ENCODE assay signal across 9 mouse cellular contexts in genomic region chr8:116927880-116928279, GRCm38 (mm10). TPM values are rescaled to one million over a fixed set of nuclear protein-coding genes. Genes with fewer than 3 reads are reported as not detected.
DNase-seq lines count a peak whose midpoint lies in the region; ATAC-seq and TF ChIP-seq lines count a peak whose summit lies in the region.
"Had no signal": no experiment of that assay in that cellular context is flagged by ENCODE, and none has a peak within 500 bp of the region (broad histone marks: within the 10 kb centered on the region; RNA-seq: fewer than 3 reads in every experiment).

No protein-coding gene starts in this region.

- H3K27me3 ChIP-seq in testis, adult 2 months (ENCODE audit: control insufficient read depth, insufficient read depth, low read length): no peaks in the 10 kb centered on the region
- H3K27me3 ChIP-seq: hindbrain, embryonic 15.5 days had no signal

- H3K4me3 ChIP-seq in testis, adult 2 months (ENCODE audit: control insufficient read depth, low read depth, low read length): no peak overlapping the region
- H3K4me3 ChIP-seq: hindbrain, embryonic 15.5 days had no signal

- ATAC-seq in cerebellum, adult (ENCODE audit: insufficient number of reproducible peaks, low FRiP score, low TSS enrichment): no peak

- TF ChIP-seq CTCF in testis, adult 2 months (IDR thresholded peaks at IDR 0.05; ENCODE audit: control insufficient read depth, insufficient read depth, insufficient replicate concordance, low read depth, low read length): peak; percentile 54; the same call in 1 of the 2 replicates

- peaks cover 2% of the 10 kb centered on the region for H3K36me3 ChIP-seq in testis, adult 2 months (ENCODE audit: control insufficient read depth, insufficient read depth, low read length)
- H3K36me3 ChIP-seq: hindbrain, embryonic 15.5 days had no signal

- peak; percentile 20 to 21 for DNase-seq in cerebellum, postnatal 36 days
- no peak for DNase-seq in testis, postnatal 14 days (ENCODE audit: low spot score)
- DNase-seq in kidney, postnatal 10 days: peak; percentile 68
- peak; percentile 58 for DNase-seq in naive thymus-derived CD4-positive, alpha-beta T cell, adult 2 months (ENCODE audit: low read depth)
- DNase-seq in left cerebral cortex, adult 9 months (ENCODE audit: low spot score in 2 of 2): no peak
- DNase-seq in layer of hippocampus, adult 11-12 months (ENCODE audit: low spot score): no peak

- TF ChIP-seq POLR2A in testis, adult 2 months (IDR thresholded peaks at IDR 0.05; ENCODE audit: control insufficient read depth, low read depth, low read length): no peak

- H3K27ac ChIP-seq in testis, adult 2 months (ENCODE audit: control insufficient read depth, insufficient read depth, low read depth, low read length): no peak overlapping the region
- H3K27ac ChIP-seq: hindbrain, embryonic 15.5 days had no signal

- no peaks in the 10 kb centered on the region for H3K4me1 ChIP-seq in testis, adult 2 months (ENCODE audit: control insufficient read depth, insufficient read depth, low read length)
- H3K4me1 ChIP-seq: hindbrain, embryonic 15.5 days had no signal

RNA-seq across cellular contexts. Expression of gene Cenpn, which starts 6.3 kb away (rescaled TPM):
- 141 TPM in 2 replicates for polyA plus RNA-seq in testis, adult 2 months (2012; rRNA removed)

RNA-seq across cellular contexts. Expression of gene Cmc2, which starts 6.6 kb away (rescaled TPM):
- 12.0 and 12.8 TPM in 2 replicates for polyA plus RNA-seq in testis, adult 2 months (2012; rRNA removed)

RNA-seq across cellular contexts. Expression of gene Atmin, which starts 15.3 kb away (rescaled TPM):
- polyA plus RNA-seq in testis, adult 2 months (2012; rRNA removed): 35.2 and 37.7 TPM in 2 replicates

RNA-seq across cellular contexts. Expression of gene 1700030J22Rik, which starts 50.9 kb away (rescaled TPM):
- 176 and 190 TPM in 2 replicates for polyA plus RNA-seq in testis, adult 2 months (2012; rRNA removed)

Comparison
In these comparisons a context has a peak if more than half of its experiments do, and no peak if none do; other contexts are left out.
1. DNase-seq: peak in cerebellum, postnatal 36 days (2 of 2), kidney, postnatal 10 days (single experiment) and naive thymus-derived CD4-positive, alpha-beta T cell, adult 2 months (single experiment); none in testis, postnatal 14 days (single experiment), left cerebral cortex, adult 9 months (0 of 2) and layer of hippocampus, adult 11-12 months (single experiment).